Mouse (Mus musculus) WW6 (cell line): ENCODE results near the gene Fam129b.

Experiments used
- DNase-seq: peaks from one replicate; pipeline ENCODE4 v3.0.0-alpha.2; 2013; ENCODE audit warnings: low read depth, low spot score

Gene Fam129b

GRCm38 (mm10) chr2:32964659-32965457 is 88.9 kb downstream of the Fam129b start:
- DNase-seq = no peak

GRCm38 (mm10) chr2:32965511-32966183 is 89.7 kb downstream of the Fam129b start:
- no peak for DNase-seq

GRCm38 (mm10) chr2:32966184-32966688 is 90.3 kb downstream of the Fam129b start:
- DNase-seq = no peak

GRCm38 (mm10) chr2:32966689-32967631 is 91.0 kb downstream of the Fam129b start:
- no peak for DNase-seq

- DNase-seq = no peak
Observed at GRCm38 (mm10) chr2:32968024-32968614, 92.2 kb downstream of the Fam129b start.

GRCm38 (mm10) chr2:32969326-32969725 is 93.4 kb downstream of the Fam129b start:
- no peak for DNase-seq

- DNase-seq = no peak
Observed at GRCm38 (mm10) chr2:32971235-32971634, 95.3 kb downstream of the Fam129b start.

GRCm38 (mm10) chr2:32974216-32974615 is 98.3 kb downstream of the Fam129b start:
- no peak for DNase-seq
